Mouse (Mus musculus) forebrain, postnatal 0 days (tissue): ENCODE results near the gene Nfia. TPM values are rescaled to one million over a fixed set of nuclear protein-coding genes. Genes with fewer than 3 reads are reported as not detected.

Experiments used
- ATAC-seq: fragments of 200-750 bp; cut with Nextera tagmentation; 2 replicates; pipeline ENCODE4 v1.8.0; 2017; ENCODE audit warnings: mild to moderate bottlenecking, moderate library complexity
- DNase-seq: peaks from one replicate; pipeline ENCODE4 v3.0.0-alpha.2; 2015
- H3K27ac ChIP-seq: fragments of 300-500 bp; sonication (generic); 2 replicates; pipeline ENCODE4 v1.5.1; 2014; ENCODE audit warnings: low read depth, mild to moderate bottlenecking, antibody characterized with exemption, low read length, moderate library complexity, mixed read lengths
- H3K27me3 ChIP-seq: fragments of 300-500 bp; sonication (generic); 2 replicates; pipeline ENCODE4 v1.6.1; 2014; ENCODE audit warnings: mild to moderate bottlenecking, low read length, mixed read lengths; ENCODE audit not compliant: insufficient read depth
- H3K36me3 ChIP-seq: fragments of 300-500 bp; sonication (generic); 2 replicates; pipeline ENCODE4 v1.6.1; 2014; ENCODE audit warnings: mild to moderate bottlenecking, moderate library complexity; ENCODE audit not compliant: insufficient read depth
- H3K4me1 ChIP-seq: fragments of 300-500 bp; sonication (generic); 2 replicates; pipeline ENCODE4 v1.6.1; 2014; ENCODE audit warnings: antibody characterized with exemption; ENCODE audit not compliant: insufficient read depth
- H3K4me2 ChIP-seq: fragments of 300-500 bp; sonication (generic); 2 replicates; pipeline ENCODE4 v1.6.1; 2014; ENCODE audit warnings: low read depth, mild to moderate bottlenecking, moderate library complexity
- H3K4me3 ChIP-seq: fragments of 300-500 bp; sonication (generic); 2 replicates; pipeline ENCODE4 v1.5.1; 2014; ENCODE audit warnings: low read depth, low read length, mixed read lengths
- H3K9ac ChIP-seq: fragments of 300-500 bp; sonication (generic); 2 replicates; pipeline ENCODE4 v1.6.1; 2014; ENCODE audit warnings: mild to moderate bottlenecking
- H3K9me3 ChIP-seq: fragments of 300-500 bp; sonication (generic); 2 replicates; pipeline ENCODE4 v1.6.1; 2016; ENCODE audit warnings: low read length
- CTCF ChIP-seq: sonication (generic); IDR thresholded peaks from 2 replicates; pipeline ENCODE4 v1.5.1; 2016; ENCODE audit warnings: antibody characterized with exemption, control low read depth, low read depth
- WGBS: fragments of 180-500 bp; shearing (Covaris S2); extraction: QIAGEN DNeasy Blood & Tissue Kit; methylation state at CpG from one replicate; pipeline ENCODE4 v1.1.7; 2014; 5-methylcytosine and 5-hydroxymethylcytosine counted together
- polyA plus RNA-seq: library from polyadenylated mRNA; unstranded; fragments of >200 nt; fragmentation: Nextera tagmentation; extraction: Ambion mirVana; gene quantifications from 2 replicates; pipeline ENCODE4 v1.2.1, GENCODE M21; 2015
- total RNA-seq: library from RNA; depleted of rRNA; stranded (reverse); fragments of >200 nt; gene quantifications from 2 replicates; pipeline ENCODE4 v1.2.3, GENCODE M21; 2014

Gene Nfia
- total and polyA plus RNA-seq, 2 experiments from 2014 or later: 44.1 to 57.5 TPM

- Histone ChIP-seq H3K27ac (no peak overlapping the region), H3K27me3 (no peaks in the 10 kb centered on the region), H3K36me3 (no peaks in the 10 kb centered on the region), H3K4me2 (peak overlapping the region; percentile 81), H3K4me3 (peak overlapping the region; percentile 39), H3K9me3 (no peaks in the 10 kb centered on the region), H3K9ac (peak overlapping the region; percentile 40), H3K4me1 (no peaks in the 10 kb centered on the region)
- DNase-seq (peak; percentile 86), ATAC-seq (peak; percentile 92)
- 2% methylated on average over 32 of the region's 32 CpGs for WGBS
- TF ChIP-seq CTCF: peak; percentile 84
Observed at GRCm38 (mm10) chr4:97745296-97746105, 27.0 kb upstream of the Nfia start.

- H3K27ac ChIP-seq: no peak overlapping the region
- H3K36me3 ChIP-seq: no peaks in the 10 kb centered on the region
- DNase-seq (no peak), ATAC-seq (peak; percentile 26; the same call in 1 of the 2 replicates)
- H3K4me1 ChIP-seq: no peaks in the 10 kb centered on the region
- H3K4me3 ChIP-seq: peak overlapping the region; percentile 39
- no peak for TF ChIP-seq CTCF
- peak overlapping the region; percentile 81 for H3K4me2 ChIP-seq
- peak overlapping the region; percentile 40; the same call in 1 of the 2 replicates for H3K9ac ChIP-seq
- H3K9me3 ChIP-seq: no peaks in the 10 kb centered on the region
- no peaks in the 10 kb centered on the region for H3K27me3 ChIP-seq
- 15% methylated on average over 19 of the region's 19 CpGs for WGBS
Observed at GRCm38 (mm10) chr4:97746106-97746900, 26.2 kb upstream of the Nfia start.

GRCm38 (mm10) chr4:97750401-97750800 lies 22.1 kb upstream of the Nfia start:
- DNase-seq (no peak), ATAC-seq (no peak)
- no peaks in the 10 kb centered on the region for H3K36me3 ChIP-seq
- WGBS: 44% methylated on average over 4 of the region's 4 CpGs
- H3K4me2 ChIP-seq: no peak overlapping the region
- no peaks in the 10 kb centered on the region for H3K4me1 ChIP-seq
- H3K4me3 ChIP-seq: no peak overlapping the region
- no peaks in the 10 kb centered on the region for H3K9me3 ChIP-seq
- no peak for TF ChIP-seq CTCF
- 0 out of 2 replicates have a peak, but pooled peaks cover 4% of the 10 kb centered on the region for H3K27me3 ChIP-seq
- no peak overlapping the region for H3K9ac ChIP-seq
- no peak overlapping the region for H3K27ac ChIP-seq

GRCm38 (mm10) chr4:97751030-97751482 lies 21.5 kb upstream of the Nfia start:
- Histone ChIP-seq H3K4me3 (peak overlapping the region; percentile 39), H3K27ac (peak overlapping the region; percentile 76), H3K4me1 (no peaks in the 10 kb centered on the region), H3K27me3 (0 out of 2 replicates have a peak, but pooled peaks cover 4% of the 10 kb centered on the region), H3K4me2 (peak overlapping the region; percentile 87), H3K36me3 (no peaks in the 10 kb centered on the region), H3K9me3 (no peaks in the 10 kb centered on the region), H3K9ac (peak overlapping the region; percentile 37)
- ATAC-seq: peak; percentile 83
- peak; percentile 91 for DNase-seq
- 3% methylated on average over 20 of the region's 20 CpGs for WGBS
- TF ChIP-seq CTCF: peak; percentile 86

- no peaks in the 10 kb centered on the region for H3K9me3 ChIP-seq
- no peaks in the 10 kb centered on the region for H3K4me1 ChIP-seq
- peak overlapping the region; percentile 87 for H3K4me2 ChIP-seq
- peak overlapping the region; percentile 39 for H3K4me3 ChIP-seq
- ATAC-seq: peak; percentile 53
- H3K27ac ChIP-seq: peak overlapping the region; percentile 76
- DNase-seq: peak; percentile 45
- no peak for TF ChIP-seq CTCF
- H3K9ac ChIP-seq: peak overlapping the region; percentile 37
- no peaks in the 10 kb centered on the region for H3K36me3 ChIP-seq
- H3K27me3 ChIP-seq: 0 out of 2 replicates have a peak, but pooled peaks cover 4% of the 10 kb centered on the region
- 2% methylated on average over 40 of the region's 40 CpGs for WGBS
Observed at GRCm38 (mm10) chr4:97751483-97752251, 20.9 kb upstream of the Nfia start.

- DNase-seq: no peak
- Histone ChIP-seq H3K4me2 (peak overlapping the region; percentile 87), H3K4me1 (no peaks in the 10 kb centered on the region), H3K9ac (peak overlapping the region; percentile 37; the same call in 1 of the 2 replicates), H3K36me3 (no peaks in the 10 kb centered on the region), H3K27me3 (0 out of 2 replicates have a peak, but pooled peaks cover 4% of the 10 kb centered on the region), H3K27ac (peak overlapping the region; percentile 76; the same call in 1 of the 2 replicates), H3K4me3 (peak overlapping the region; percentile 39), H3K9me3 (no peaks in the 10 kb centered on the region)
- WGBS: 28% methylated on average over 5 of the region's 5 CpGs
- ATAC-seq: no peak
- TF ChIP-seq CTCF: no peak
Observed at GRCm38 (mm10) chr4:97752276-97753010, 20.1 kb upstream of the Nfia start.
